Mouse (Mus musculus): ENCODE measurements around the gene Upk3b. TPM values are rescaled to one million over a fixed set of nuclear protein-coding genes. Genes with fewer than 3 reads are reported as not detected.
"Not testable (repeated sequence)": the region's sequence is repeated elsewhere in the genome, so short reads cannot be mapped to it uniquely, and the experiment has no call there.

The Upk3b gene
- total RNA-seq, 4 experiments from 2014 or later = not detected

GRCm38 (mm10) chr5:136034868-136035267 is 3.4 kb upstream of the Upk3b start:
- DNase-seq (ENCODE audit: low spot score in 2 of 2) = no peak

DNA sequence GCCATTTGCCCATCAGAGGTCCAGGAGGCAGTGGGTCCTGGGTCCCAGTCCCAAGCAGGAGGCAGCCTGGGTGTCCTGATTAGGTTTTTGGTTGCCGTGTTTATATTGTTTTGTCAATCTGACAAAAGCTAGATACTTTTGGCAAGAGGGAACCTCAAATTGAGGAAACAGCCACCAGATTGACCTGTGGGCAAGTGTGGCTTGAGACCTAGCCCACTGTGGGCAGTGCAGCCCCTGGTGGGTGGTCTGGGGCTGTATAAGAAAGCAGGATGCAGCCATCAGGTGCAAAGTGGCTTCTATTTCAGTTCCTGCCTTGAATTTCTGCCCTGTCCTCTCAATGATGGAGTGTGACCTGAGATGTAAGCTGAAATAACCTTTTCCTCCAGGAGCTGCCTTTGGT is 3.0 kb upstream of the Upk3b start:
- no peak for DNase-seq (ENCODE audit: low spot score in 2 of 2)

DNA sequence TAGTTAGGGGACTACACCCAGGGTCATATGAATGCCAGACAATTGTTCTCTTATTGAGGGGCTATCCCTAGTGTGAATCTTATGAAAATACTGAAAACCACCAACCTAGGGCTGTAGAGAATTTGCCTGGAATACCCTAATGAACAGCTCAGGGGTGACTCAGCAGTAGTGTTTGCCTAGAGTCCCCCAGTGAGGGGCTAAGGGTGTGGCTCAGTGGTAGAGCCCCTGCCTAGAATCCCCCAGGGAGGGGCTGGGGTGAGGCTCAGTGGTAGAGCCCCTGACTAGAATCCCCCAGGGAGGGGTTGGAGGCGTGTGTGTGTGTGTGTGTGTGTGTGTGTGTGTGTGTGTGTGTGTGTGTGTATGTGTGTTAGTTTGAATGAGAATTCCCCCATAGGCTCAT is 1.6 kb upstream of the Upk3b start:
- DNase-seq (ENCODE audit: low spot score in 2 of 2) = no peak

GRCm38 (mm10) chr5:136040210-136040609 is 1.9 kb downstream of the Upk3b start:
- DNase-seq (ENCODE audit: low spot score in 2 of 2) = no peak

DNA sequence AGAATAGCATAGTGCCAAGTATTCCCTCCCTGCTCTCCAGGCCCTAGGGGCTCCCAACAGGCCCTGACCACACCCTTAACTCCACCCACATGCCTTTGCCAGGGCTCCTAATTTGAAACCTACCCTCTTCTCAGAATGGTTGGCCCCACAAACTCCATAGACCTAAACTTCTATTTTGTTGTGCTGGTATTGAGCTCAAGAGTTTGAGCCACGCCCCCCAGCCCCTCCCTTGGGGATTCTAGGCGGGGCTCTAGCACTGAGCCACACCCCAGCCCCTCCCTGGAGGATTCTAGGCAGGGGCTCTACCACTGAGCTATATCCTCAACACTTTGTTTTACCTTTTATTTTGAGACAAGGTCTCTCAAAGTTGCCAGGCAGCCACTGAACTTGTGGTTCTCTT is 3.0 kb downstream of the Upk3b start:
- no peak for DNase-seq (ENCODE audit: low spot score in 2 of 2)

DNA sequence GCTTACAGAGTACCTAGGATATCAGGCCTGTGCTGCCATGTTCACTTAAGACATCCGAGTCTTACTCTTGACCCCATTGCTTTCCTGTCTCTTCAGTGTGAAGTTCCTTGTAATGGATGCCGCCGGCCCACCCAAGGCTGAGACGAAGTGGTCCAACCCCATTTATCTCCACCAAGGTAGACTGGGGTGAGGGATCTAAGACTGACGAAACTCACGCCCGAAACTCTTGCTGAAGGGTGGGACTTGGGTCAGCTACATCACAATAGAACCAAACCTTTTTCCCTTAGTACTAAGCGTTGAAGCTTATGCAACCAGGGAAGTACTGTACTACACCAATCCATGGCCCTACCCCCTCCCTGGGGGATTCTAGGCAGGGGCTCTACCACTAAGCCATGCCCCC is 3.4 kb downstream of the Upk3b start:
- no peak for DNase-seq (ENCODE audit: low spot score in 2 of 2)

- no peak for DNase-seq (ENCODE audit: low spot score in 2 of 2)
Observed at GRCm38 (mm10) chr5:136044865-136045264, 6.6 kb downstream of the Upk3b start.

DNA sequence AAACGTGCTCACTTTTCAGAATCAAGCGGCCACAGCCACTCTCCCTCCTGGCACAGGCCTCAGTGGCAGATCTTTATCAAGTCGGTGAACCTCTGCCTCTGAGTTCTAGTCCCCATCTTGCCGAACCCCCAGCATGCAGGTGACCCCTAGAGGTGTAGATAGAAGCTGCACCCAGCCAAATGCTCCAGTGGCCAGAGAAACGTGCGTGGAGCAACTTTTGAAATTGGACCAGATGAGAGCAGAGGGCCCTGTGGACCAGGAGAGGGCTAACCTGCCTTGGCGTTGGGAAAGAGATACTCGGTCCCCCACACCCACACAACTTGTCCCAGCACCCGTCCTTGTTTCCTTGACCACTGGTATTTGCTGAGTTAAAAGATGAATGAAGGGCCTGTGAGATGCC is 7.1 kb downstream of the Upk3b start:
- DNase-seq (ENCODE audit: low spot score in 2 of 2) = no peak

DNA sequence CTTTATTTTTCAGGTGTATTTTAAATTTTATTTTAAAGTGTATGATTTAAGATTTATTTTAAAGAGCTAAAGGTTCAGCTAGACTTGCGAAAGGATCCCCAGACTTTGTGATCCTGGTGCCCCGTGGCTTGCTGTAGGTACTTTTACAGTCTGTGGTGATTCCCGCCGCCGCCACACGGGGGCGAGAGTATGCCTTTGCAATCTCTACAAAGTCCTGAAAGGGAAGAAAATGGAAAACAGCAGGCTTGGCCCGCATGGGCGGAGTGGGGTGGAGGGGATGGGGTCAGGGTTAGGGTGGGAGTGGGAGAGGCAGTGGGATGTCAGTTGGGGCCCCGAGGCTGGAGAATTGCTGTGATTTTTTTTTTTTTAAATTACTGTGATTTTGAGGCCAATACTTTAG is 7.7 kb downstream of the Upk3b start:
- DNase-seq (ENCODE audit: low spot score in 2 of 2) = peak in 1 of 2 experiments; percentile 86

GRCm38 (mm10) chr5:136048541-136048940 is 10.2 kb downstream of the Upk3b start:
- not testable (repeated sequence) for DNase-seq (ENCODE audit: low spot score in 2 of 2)

DNA sequence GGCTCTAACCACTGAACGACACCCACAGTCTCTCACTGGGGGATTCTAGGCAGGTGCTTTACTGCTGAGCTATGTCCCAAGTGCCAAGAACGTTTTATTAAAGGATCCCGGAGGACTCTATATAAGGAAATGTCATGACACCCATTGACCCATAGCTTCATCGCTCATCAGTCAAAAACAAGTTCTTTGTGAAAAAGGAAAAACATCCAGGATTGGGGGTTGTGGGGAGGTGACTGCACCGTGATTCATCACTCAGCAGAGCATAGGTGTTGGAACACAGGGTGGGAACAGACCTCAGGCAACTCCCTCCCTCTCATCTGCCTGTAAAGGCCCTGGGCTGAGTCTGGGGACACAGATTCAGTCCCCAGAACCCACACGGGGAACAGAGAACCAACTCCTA is 11.6 kb downstream of the Upk3b start:
- DNase-seq (ENCODE audit: low spot score in 2 of 2) = no peak

DNA sequence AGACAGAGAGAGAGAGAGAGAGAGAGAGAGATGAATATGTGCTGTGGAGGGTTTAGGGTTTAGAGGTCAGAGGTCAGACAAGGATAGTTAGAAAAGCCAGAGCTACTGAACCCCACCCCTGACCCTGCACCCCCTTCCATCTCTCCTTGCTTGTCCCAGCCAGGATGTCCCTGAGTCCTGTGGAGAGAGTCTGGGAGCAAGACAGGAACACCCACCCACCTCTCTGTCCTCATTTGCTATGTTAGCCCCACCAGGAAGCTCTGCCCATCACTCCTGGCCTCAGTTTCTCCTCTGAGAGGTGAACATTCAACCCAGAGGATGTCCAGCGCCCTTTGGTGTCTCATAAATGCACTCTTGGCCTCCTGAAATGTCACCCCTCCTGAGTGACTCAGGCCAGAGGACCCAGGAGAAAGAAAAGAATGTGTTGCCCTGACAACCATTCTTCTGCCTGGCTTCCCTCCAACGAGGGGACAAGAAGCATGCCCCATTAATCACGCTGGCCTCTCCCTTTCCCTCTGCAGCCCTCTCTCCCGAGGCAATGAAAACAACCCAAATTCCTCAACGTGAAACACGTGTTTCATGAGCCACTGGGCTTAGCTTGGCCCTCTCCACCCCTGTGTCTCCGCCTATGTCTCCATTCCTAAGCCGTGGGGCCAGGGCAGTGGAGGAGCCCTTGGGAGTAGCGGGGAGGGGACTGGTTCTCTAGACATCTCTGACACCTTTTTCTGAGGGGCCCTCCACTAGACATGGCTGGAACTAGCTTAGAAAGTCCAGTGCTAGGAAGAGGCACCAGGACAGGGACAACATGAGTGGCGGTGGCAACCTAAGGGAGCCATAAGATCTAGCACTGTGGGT is 13.2 kb downstream of the Upk3b start:
- DNase-seq (ENCODE audit: low spot score in 2 of 2) = peak in 1 of 2 experiments; percentile 25

- DNase-seq (ENCODE audit: low spot score in 2 of 2) = no peak
Observed at GRCm38 (mm10) chr5:136052861-136053655, 14.8 kb downstream of the Upk3b start.

DNA sequence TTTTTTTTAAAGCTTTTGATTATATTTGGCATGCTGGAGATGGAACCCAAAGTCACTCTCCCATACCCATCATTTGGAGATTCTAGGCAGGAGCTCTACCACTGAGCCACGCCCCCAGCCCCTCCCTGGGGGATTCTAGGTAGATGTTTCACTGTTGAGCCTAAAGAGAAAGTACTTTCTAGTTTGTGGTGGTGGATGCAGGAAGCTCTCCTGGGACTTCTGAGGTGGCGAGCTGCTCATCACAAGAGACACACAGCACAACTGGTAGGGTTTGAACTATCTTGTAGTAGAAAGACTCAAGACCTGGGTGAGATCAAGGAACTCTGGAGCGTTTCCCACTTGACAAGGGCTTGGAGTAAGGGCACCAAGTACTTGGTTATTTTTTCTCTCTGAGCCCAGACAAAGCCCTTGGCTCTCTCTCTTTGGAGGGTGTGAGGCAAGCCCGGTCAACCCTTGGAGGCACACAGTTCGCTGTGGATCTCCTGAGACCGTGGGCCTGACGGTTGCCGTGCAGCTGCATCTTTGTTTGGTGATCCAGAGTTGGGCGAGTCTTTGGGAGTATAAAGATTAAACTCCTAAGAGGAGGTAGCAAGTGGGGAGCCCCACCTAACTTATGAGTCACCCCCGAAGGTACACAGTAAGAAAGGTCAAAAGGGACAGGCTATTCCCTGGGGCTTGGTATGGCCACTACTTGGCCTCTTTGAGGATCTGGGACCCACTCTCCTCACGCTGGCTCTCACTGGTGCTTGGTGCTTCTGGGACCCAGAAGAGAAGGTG is 16.2 kb downstream of the Upk3b start, which contains the start of gene Upk3bl:
TSS of gene Upk3bl (plus strand) at position 192 of the 777 bp plus-strand sequence.
- no peak for DNase-seq (ENCODE audit: low spot score in 2 of 2)

DNA sequence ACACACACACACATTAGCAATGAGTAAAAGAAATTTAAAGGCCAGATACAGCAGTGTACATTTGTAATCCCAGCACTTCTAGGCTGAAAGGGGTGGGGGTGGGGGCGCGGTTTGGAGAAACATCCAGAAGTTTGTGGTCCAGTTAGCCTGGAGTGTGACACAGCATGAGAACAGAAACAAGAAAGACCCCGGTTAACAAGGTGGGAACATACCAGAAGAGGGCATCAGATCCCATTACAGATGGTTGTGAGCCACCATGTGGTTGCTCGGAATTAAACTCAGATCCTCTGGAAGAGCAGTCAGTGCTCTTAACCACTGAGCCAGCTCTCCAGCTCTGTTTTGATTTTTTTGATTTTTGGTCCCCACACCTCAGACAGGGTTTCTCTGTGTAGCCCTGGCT is 17.8 kb downstream of the Upk3b start:
- no peak for DNase-seq (ENCODE audit: low spot score in 2 of 2)

- DNase-seq (ENCODE audit: low spot score in 2 of 2) = no peak
Observed at GRCm38 (mm10) chr5:136057085-136057484, 18.8 kb downstream of the Upk3b start.

DNA sequence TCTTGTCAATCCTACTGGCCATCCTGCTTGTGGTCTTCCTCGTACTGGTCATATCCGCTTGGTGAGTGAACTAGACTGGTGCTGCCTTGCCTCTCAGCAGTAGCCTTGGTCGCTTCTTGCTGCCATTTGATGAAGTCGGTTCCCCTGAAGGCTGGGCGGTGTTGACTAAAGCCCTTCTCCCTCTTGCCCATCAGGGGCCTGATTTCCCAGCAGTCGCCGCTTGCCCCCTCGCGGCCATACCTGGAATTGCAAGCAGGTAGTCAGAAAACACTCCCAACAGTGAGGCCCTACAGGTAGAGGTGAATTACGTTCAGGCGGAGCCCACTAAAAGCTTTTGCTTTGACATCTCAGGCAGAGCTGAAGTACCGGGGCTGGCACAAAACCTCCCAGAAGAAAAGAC is 23.3 kb downstream of the Upk3b start:
- DNase-seq (ENCODE audit: low spot score in 2 of 2) = peak; percentile 27 to 68

DNA sequence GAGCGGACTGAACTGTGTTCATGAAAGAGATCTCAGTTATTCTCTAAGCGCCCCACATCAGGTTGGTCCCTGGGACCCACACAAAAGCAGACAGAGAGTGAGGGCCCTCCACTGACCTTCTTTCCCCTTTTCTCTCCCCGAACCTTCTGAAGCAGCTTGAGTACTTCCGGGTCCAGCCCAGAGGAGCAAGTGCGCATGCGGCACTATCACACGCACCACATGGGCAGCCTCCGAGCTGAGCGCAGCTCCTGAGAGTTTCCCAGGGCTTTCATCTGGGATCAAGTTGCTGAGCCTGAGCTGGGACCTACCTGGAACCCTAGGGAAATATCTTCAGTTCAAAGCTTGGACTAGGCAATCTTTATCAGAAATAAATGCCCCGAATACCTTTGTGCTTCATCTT is 25.6 kb downstream of the Upk3b start:
- DNase-seq (ENCODE audit: low spot score in 2 of 2) = no peak

DNA sequence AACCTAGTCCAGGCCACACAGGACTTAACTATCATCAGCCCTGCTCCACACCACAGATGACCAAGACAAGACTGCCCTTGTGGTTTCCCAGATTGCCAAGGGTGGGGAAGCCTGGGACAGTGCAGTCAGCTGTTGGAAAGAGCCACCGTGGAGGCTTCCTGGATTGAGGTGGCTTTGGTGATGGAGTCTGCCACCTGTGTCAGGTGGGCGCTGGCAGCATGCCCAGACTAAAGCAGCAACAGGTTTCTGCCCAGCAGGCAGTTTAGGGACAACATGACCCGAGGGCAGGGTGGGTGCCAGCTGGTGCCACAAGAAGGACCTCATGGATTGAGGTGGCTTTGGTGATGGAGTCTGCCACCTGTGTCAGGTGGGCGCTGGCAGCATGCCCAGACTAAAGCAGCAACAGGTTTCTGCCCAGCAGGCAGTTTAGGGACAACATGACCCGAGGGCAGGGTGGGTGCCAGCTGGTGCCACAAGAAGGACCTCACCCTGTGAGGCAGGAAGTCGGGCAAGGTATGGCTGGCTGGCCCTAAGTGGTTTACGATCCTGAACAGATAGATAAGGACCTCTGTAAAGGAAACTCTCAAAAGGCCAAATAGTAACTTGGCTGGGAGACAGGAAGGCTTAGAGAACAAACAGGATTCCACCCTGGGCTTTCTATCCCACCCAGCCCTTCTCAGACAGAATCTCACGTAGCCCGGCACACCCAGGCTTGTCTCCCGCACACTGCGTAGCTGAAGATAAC is 28.3 kb downstream of the Upk3b start:
- DNase-seq (ENCODE audit: low spot score in 2 of 2) = not testable (repeated sequence)

- DNase-seq (ENCODE audit: low spot score in 2 of 2) = no peak
Observed at GRCm38 (mm10) chr5:136069411-136069810, 31.1 kb downstream of the Upk3b start.

DNA sequence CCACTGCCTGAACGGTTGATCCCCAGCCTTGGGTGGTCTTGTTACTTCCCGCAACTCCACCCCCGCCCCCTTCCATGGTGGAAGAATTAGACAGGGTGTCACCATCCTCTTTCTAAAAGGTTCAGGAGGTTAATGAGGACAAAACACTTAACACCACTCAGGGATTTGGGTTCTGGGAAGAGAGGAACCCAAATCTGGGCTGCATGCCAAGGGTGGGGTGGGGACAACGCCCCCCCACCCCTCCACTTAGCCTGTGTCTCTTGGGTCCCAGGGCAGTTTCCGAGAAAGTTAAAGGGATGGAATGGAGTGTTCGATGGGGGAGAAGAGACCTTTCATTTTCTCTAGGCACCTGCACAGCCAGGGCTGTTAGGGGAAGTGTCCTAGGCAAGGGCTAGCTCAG is 34.8 kb downstream of the Upk3b start:
- DNase-seq (ENCODE audit: low spot score in 2 of 2) = no peak

Data from left cerebral cortex, adult 8-10 months (tissue).